Mouse (Mus musculus): Measurements from ENCODE around the gene Crisp4. TPM values are rescaled to one million over a fixed set of nuclear protein-coding genes. Genes with fewer than 3 reads are reported as not detected.
A peak's percentile ranks its signal among the peaks of the same experiment; 100 is the strongest.

Crisp4 gene
- polyA plus RNA-seq, 2 experiments, result not detected

DNA sequence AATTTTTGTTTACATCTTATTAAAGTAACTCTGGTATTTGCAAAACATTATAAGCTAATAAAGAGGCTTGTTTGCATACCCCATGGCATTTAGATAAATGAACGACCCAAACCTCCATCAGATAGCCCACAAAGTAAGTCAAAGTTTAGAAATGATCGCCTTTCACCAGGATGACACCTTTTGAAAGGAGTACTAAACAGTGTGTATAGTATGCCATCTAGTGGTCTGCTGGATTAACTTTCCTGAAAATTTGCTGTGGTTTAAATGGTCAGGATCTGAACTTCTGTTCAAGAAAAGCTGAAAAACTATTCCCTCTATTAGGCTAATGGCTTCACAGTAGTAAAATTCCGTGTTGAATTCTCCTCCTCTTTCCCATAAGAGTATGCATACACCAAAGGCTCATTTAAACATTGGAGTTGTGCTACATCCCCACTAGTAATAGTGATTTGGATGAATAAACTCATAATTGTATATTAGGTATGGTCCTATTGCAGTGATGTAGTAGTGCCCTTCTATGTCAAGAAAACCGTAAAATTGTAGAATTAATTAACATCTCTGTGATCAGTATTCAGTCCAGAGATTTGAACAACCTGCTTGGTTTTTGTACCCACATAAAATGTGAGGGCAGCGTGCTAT is 38.9 kb downstream of the Crisp4 start:
- DNase-seq (ENCODE audit: low spot score) (peak; percentile 77), ATAC-seq (ENCODE audit: low FRiP score, low read depth) (no peak)
- H3K9me3 ChIP-seq (ENCODE audit: control insufficient read depth, low read length), result no peaks in the 10 kb centered on the region
- H3K27ac ChIP-seq (replicated peaks; ENCODE audit: low read depth, low read length), result no peak overlapping the region
- TF ChIP-seq POLR2A (IDR thresholded peaks at IDR 0.05; ENCODE audit: borderline replicate concordance, extremely low read depth, insufficient read depth, insufficient read length), result no peak
- H3K36me3 ChIP-seq (ENCODE audit: control insufficient read depth, insufficient read depth, low read length), result no peaks in the 10 kb centered on the region
- H3K4me1 ChIP-seq (ENCODE audit: control insufficient read depth, insufficient read depth, low read length), result no peaks in the 10 kb centered on the region
- no peaks in the 10 kb centered on the region for H3K27me3 ChIP-seq (ENCODE audit: control insufficient read depth, insufficient read depth, low read length)
- H3K9ac ChIP-seq (ENCODE audit: low read depth, low read length, severe bottlenecking), result no peak overlapping the region
- no peak overlapping the region for H3K4me2 ChIP-seq (replicated peaks; ENCODE audit: low read depth, low read length, severe bottlenecking)
- WGBS, result 39% methylated on average over 5 of the region's 5 CpGs
- no peak overlapping the region for H3K4me3 ChIP-seq (replicated peaks; ENCODE audit: low read length)

DNA sequence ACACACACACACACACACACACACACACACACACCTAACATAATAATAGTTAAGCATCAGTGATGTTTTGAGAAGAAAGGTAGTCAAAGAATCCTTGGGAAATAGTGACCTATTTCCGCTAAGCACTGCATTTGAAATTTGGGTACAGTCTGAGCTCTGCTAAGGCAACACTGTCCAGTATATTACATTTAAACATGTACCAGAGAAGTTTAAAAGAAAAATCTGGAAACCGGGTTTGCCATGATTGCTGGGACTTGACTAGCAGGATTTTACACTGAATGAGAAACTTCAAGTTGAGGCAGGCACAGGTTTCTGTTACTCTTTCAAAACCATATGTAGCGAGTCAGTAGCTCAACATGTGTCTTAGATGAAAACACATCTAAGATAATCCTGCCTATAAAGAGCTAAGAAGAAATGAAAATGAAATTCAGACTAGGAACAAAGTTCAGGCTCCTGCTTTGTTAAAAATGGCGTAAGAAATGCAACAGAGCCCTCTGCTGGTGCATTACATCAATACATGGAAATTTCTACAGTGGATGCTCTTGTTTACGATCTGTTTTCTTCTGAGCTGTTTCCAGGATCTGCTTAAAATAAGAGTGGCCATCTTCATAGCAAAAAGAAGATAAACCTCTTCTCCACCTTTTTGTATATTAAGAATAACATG is 39.7 kb downstream of the Crisp4 start:
- 37% methylated on average over 5 of the region's 5 CpGs for WGBS
- no peak for ATAC-seq (ENCODE audit: low FRiP score, low read depth)
- DNase-seq (ENCODE audit: low spot score), result peak; percentile 51
- no peak overlapping the region for H3K4me3 ChIP-seq (replicated peaks; ENCODE audit: low read length)
- no peaks in the 10 kb centered on the region for H3K4me1 ChIP-seq (ENCODE audit: control insufficient read depth, insufficient read depth, low read length)
- no peaks in the 10 kb centered on the region for H3K27me3 ChIP-seq (ENCODE audit: control insufficient read depth, insufficient read depth, low read length)
- no peak overlapping the region for H3K4me2 ChIP-seq (replicated peaks; ENCODE audit: low read depth, low read length, severe bottlenecking)
- H3K9ac ChIP-seq (ENCODE audit: low read depth, low read length, severe bottlenecking), result no peak overlapping the region
- no peak for TF ChIP-seq POLR2A (IDR thresholded peaks at IDR 0.05; ENCODE audit: borderline replicate concordance, extremely low read depth, insufficient read depth, insufficient read length)
- no peak overlapping the region for H3K27ac ChIP-seq (replicated peaks; ENCODE audit: low read depth, low read length)
- H3K9me3 ChIP-seq (ENCODE audit: control insufficient read depth, low read length), result no peaks in the 10 kb centered on the region
- H3K36me3 ChIP-seq (ENCODE audit: control insufficient read depth, insufficient read depth, low read length), result no peaks in the 10 kb centered on the region

DNA sequence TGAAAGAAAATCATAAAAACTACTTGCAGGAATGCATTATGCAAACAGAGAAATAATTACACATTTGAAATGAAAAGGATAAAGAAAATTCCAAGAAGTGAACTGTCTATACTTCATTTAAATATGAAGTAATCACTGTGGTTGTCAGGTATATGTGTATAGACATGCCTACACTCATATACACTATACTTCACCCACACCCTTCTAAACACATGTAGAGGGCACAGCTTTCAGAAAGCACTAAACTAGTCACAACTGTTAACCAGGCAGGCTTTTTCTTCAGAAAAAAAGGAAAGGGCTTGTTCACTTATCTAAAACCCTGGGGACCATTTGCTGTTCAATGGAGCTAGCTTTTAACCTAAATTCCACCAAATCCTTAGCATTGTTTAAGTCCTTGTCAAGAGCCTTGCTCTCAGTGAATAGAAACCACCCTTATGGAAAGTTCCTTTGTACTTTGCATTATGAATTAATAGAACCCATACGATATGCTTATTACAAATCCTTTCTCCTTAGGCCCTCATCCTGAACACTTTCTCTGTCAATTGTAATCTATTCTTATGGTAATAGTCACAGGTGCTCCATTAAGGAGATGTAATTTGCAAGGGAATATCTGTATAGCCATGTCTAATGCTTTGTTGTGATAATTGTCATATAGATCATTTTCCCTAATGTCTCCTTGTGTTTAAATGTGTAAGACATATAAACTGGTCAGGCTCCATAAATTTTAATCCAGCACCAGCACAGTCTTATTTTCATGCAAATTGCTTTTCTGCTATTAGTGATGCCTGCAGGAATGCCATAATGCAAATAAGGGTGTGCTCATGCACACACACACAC is 40.5 kb downstream of the Crisp4 start:
- Histone ChIP-seq H3K27me3 (ENCODE audit: control insufficient read depth, insufficient read depth, low read length) (no peaks in the 10 kb centered on the region), H3K9me3 (ENCODE audit: control insufficient read depth, low read length) (no peaks in the 10 kb centered on the region), H3K27ac (replicated peaks; ENCODE audit: low read depth, low read length) (no peak overlapping the region), H3K9ac (ENCODE audit: low read depth, low read length, severe bottlenecking) (no peak overlapping the region), H3K36me3 (ENCODE audit: control insufficient read depth, insufficient read depth, low read length) (no peaks in the 10 kb centered on the region), H3K4me1 (ENCODE audit: control insufficient read depth, insufficient read depth, low read length) (no peaks in the 10 kb centered on the region), H3K4me2 (replicated peaks; ENCODE audit: low read depth, low read length, severe bottlenecking) (no peak overlapping the region), H3K4me3 (replicated peaks; ENCODE audit: low read length) (no peak overlapping the region)
- TF ChIP-seq POLR2A (IDR thresholded peaks at IDR 0.05; ENCODE audit: borderline replicate concordance, extremely low read depth, insufficient read depth, insufficient read length), result no peak
- DNase-seq (ENCODE audit: low spot score) (no peak), ATAC-seq (ENCODE audit: low FRiP score, low read depth) (no peak)
- 85% methylated on average over 1 of the region's 1 CpGs for WGBS

Other genes starting within 250 kb of the Crisp4 start
- not detected in 2 replicates for gene Defb18, start 91.5 kb upstream of the Crisp4 start, polyA plus RNA-seq (2012; rRNA removed)
- gene Defb18, start 91.5 kb upstream of the Crisp4 start, polyA plus RNA-seq (2014; fragmentation: Nextera tagmentation; extraction: Ambion mirVana), result not detected in 2 replicates
- not detected in 2 replicates for gene Defb41, start 119.2 kb upstream of the Crisp4 start, polyA plus RNA-seq (2012; rRNA removed)
- not detected in 2 replicates for gene Defb41, start 119.2 kb upstream of the Crisp4 start, polyA plus RNA-seq (2014; fragmentation: Nextera tagmentation; extraction: Ambion mirVana)

All from limb, embryonic 14.5 days (tissue).